Mouse (Mus musculus): ENCODE measurements around the gene Dmac2. TPM values are rescaled to one million over a fixed set of nuclear protein-coding genes. Genes with fewer than 3 reads are reported as not detected.
A peak's percentile ranks its signal among the peaks of the same experiment; 100 is the strongest.

The Dmac2 gene
- total and polyA plus RNA-seq, 2 experiments from 2014 or later = 47.5 to 54.3 TPM

- 89% methylated on average over 5 of the region's 5 CpGs for WGBS
- no peak overlapping the region for H3K4me3 ChIP-seq (ENCODE audit: low read depth, low read length)
Observed at GRCm38 (mm10) chr7:25620101-25620500, 887 bp downstream of the Dmac2 start.

DNA sequence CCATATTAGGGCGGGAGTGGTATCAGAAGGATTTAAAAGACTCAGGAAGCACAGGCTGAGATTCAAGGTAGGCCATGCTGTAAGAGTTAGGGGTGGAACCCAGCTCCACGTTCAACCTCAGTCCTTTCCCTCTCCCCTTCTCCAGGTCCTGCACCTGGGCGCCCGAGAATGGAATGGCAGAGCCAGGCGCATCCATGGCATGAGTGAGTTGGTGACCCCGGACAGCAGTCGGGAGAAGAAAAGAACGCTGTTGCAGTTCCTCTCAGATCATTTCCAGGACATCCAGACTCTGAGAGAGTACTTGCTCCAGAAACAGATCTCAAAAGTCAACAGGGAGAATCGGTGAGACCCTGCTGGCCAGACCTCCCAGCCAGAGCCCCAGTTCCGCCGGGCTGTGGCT, 1.5 kb downstream of the Dmac2 start:
- Histone ChIP-seq H3K36me3 (ENCODE audit: insufficient read depth, low read length) (peaks cover 22% of the 10 kb centered on the region), H3K27me3 (ENCODE audit: insufficient read depth, low read length) (no peaks in the 10 kb centered on the region), H3K9ac (replicated peaks; ENCODE audit: low read length, poor library complexity, severe bottlenecking) (no peak overlapping the region), H3K9me3 (ENCODE audit: low read length) (no peaks in the 10 kb centered on the region), H3K4me1 (ENCODE audit: insufficient read depth, low read length) (no peaks in the 10 kb centered on the region), H3K4me2 (ENCODE audit: low read depth, low read length, poor library complexity, severe bottlenecking) (no peak overlapping the region), H3K4me3 (ENCODE audit: low read depth, low read length) (no peak overlapping the region), H3K27ac (ENCODE audit: low read depth, low read length) (no peak overlapping the region)
- TF ChIP-seq CTCF (IDR thresholded peaks at IDR 0.05) = no peak
- ATAC-seq (ENCODE audit: low FRiP score) (no peak), DNase-seq (ENCODE audit: low spot score) (no peak)
- 87% methylated on average over 11 of the region's 11 CpGs for WGBS

More at GRCm38 (mm10) chr7:25620101-25620500, 887 bp downstream of the Dmac2 start:
- peaks cover 21% of the 10 kb centered on the region for H3K36me3 ChIP-seq (ENCODE audit: insufficient read depth, low read length)
- H3K9ac ChIP-seq (replicated peaks; ENCODE audit: low read length, poor library complexity, severe bottlenecking) = no peak overlapping the region
- H3K4me1 ChIP-seq (ENCODE audit: insufficient read depth, low read length) = no peaks in the 10 kb centered on the region
- H3K27me3 ChIP-seq (ENCODE audit: insufficient read depth, low read length) = no peaks in the 10 kb centered on the region
- DNase-seq (ENCODE audit: low spot score) = no peak
- H3K4me2 ChIP-seq (ENCODE audit: low read depth, low read length, poor library complexity, severe bottlenecking) = peak overlapping the region; percentile 51; the same call in 1 of the 2 replicates
- no peaks in the 10 kb centered on the region for H3K9me3 ChIP-seq (ENCODE audit: low read length)
- no peak for ATAC-seq (ENCODE audit: low FRiP score)
- no peak for TF ChIP-seq CTCF (IDR thresholded peaks at IDR 0.05)
- no peak overlapping the region for H3K27ac ChIP-seq (ENCODE audit: low read depth, low read length)

DNA sequence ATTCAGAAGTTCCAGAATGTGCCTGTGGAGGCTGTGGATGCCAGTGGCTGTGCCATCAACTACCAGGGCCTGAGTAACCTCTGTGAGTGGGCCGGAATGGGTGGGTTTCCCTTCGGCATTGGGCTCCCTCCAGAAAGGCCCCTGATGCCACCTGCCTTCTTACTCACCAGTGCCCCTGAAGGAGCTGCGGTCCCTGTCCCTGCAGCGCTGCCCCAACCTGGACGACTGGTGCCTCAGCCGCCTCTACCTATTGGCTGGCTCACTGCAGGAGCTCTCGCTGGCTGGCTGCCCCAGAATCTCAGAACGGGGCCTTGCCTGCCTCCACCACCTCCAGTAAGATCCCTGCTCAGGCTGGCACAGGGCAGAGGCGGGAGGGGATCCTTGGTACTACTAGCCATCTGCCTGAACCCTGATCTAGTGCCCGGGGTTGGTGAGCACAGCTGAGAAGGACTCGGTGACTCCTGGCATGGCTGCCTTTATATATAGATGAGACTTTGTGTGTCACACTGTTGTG, 4.7 kb downstream of the Dmac2 start:
- no peaks in the 10 kb centered on the region for H3K9me3 ChIP-seq (ENCODE audit: low read length)
- no peaks in the 10 kb centered on the region for H3K4me1 ChIP-seq (ENCODE audit: insufficient read depth, low read length)
- ATAC-seq (ENCODE audit: low FRiP score) (no peak), DNase-seq (ENCODE audit: low spot score) (no peak)
- H3K36me3 ChIP-seq (ENCODE audit: insufficient read depth, low read length) = peaks cover 24% of the 10 kb centered on the region
- peaks cover 12% of the 10 kb centered on the region for H3K27me3 ChIP-seq (ENCODE audit: insufficient read depth, low read length)
- H3K9ac ChIP-seq (replicated peaks; ENCODE audit: low read length, poor library complexity, severe bottlenecking) = no peak overlapping the region
- no peak overlapping the region for H3K27ac ChIP-seq (ENCODE audit: low read depth, low read length)
- no peak for TF ChIP-seq CTCF (IDR thresholded peaks at IDR 0.05)
- H3K4me2 ChIP-seq (ENCODE audit: low read depth, low read length, poor library complexity, severe bottlenecking) = no peak overlapping the region
- no peak overlapping the region for H3K4me3 ChIP-seq (ENCODE audit: low read depth, low read length)
- 91% methylated on average over 11 of the region's 11 CpGs for WGBS

GRCm38 (mm10) chr7:25624851-25625250, 5.6 kb downstream of the Dmac2 start:
- peaks cover 13% of the 10 kb centered on the region for H3K27me3 ChIP-seq (ENCODE audit: insufficient read depth, low read length)
- DNase-seq (ENCODE audit: low spot score) (no peak), ATAC-seq (ENCODE audit: low FRiP score) (no peak)
- no peaks in the 10 kb centered on the region for H3K9me3 ChIP-seq (ENCODE audit: low read length)
- H3K36me3 ChIP-seq (ENCODE audit: insufficient read depth, low read length) = peaks cover 34% of the 10 kb centered on the region
- TF ChIP-seq CTCF (IDR thresholded peaks at IDR 0.05) = no peak
- WGBS = 74% methylated on average over 5 of the region's 5 CpGs
- H3K9ac ChIP-seq (replicated peaks; ENCODE audit: low read length, poor library complexity, severe bottlenecking) = no peak overlapping the region
- no peak overlapping the region for H3K27ac ChIP-seq (ENCODE audit: low read depth, low read length)
- H3K4me3 ChIP-seq (ENCODE audit: low read depth, low read length) = no peak overlapping the region
- H3K4me1 ChIP-seq (ENCODE audit: insufficient read depth, low read length) = no peaks in the 10 kb centered on the region
- no peak overlapping the region for H3K4me2 ChIP-seq (ENCODE audit: low read depth, low read length, poor library complexity, severe bottlenecking)

DNA sequence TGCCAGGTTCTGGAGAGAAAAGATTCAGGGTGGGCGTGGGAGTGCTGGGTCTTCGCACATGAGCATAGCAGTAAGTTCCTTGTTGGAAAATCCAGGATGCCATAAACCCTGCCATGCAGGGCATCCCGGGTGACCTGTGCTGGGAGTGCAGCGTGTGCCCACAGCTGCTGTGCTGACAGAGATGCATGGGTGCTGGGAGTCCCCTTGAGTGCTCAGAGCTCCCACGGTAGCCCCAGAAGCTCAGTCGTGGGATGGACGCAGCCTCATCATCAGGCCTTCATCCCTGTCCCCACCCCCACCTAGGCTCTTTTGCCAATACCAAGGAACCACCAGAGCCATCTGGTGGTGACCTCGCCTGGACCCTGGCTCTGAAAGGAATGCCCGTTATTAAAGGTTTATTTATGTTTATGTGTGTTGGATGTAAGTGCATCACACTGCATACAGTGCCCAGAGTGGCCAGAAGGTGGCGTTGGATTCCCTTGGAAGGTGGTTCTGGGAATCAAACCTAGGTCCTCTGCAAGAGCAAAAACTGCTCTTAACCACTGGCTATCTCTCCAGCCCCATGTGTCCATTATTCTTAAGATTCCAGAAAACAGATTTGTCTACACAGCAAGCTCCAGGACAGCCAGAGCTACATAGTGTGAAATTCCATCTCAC, 6.5 kb downstream of the Dmac2 start:
- DNase-seq (ENCODE audit: low spot score) = no peak
- Histone ChIP-seq H3K4me2 (ENCODE audit: low read depth, low read length, poor library complexity, severe bottlenecking) (no peak overlapping the region), H3K4me3 (ENCODE audit: low read depth, low read length) (no peak overlapping the region), H3K27me3 (ENCODE audit: insufficient read depth, low read length) (peaks cover 13% of the 10 kb centered on the region), H3K9ac (replicated peaks; ENCODE audit: low read length, poor library complexity, severe bottlenecking) (no peak overlapping the region), H3K36me3 (ENCODE audit: insufficient read depth, low read length) (peaks cover 42% of the 10 kb centered on the region), H3K27ac (ENCODE audit: low read depth, low read length) (no peak overlapping the region), H3K9me3 (ENCODE audit: low read length) (no peaks in the 10 kb centered on the region), H3K4me1 (ENCODE audit: insufficient read depth, low read length) (no peaks in the 10 kb centered on the region)
- TF ChIP-seq CTCF (IDR thresholded peaks at IDR 0.05) = peak; percentile 60
- WGBS = 79% methylated on average over 10 of the region's 10 CpGs
- no peak for ATAC-seq (ENCODE audit: low FRiP score)

Measured in midbrain, postnatal 0 days (tissue).